Mouse (Mus musculus): ENCODE data around the gene Mcl1.
A peak's percentile ranks its signal among the peaks of the same experiment; 100 is the strongest.
"Not testable (repeated sequence)": the region's sequence is repeated elsewhere in the genome, so short reads cannot be mapped to it uniquely, and the experiment has no call there.

The Mcl1 gene

GRCm38 (mm10) chr3:95658236-95658867, at the start of gene Mcl1:
TSS of gene Mcl1 (plus strand) at chr3:95658788.
- peak; percentile 95 for ATAC-seq (ENCODE audit: insufficient number of reproducible peaks, low FRiP score, low TSS enrichment)

GRCm38 (mm10) chr3:95609195-95609594, 49.4 kb upstream of the Mcl1 start:
- no peak for ATAC-seq (ENCODE audit: insufficient number of reproducible peaks, low FRiP score, low TSS enrichment)

GRCm38 (mm10) chr3:95613996-95614395, 44.6 kb upstream of the Mcl1 start:
- ATAC-seq (ENCODE audit: insufficient number of reproducible peaks, low FRiP score, low TSS enrichment) = no peak

GRCm38 (mm10) chr3:95618511-95618910, 40.1 kb upstream of the Mcl1 start:
- no peak for ATAC-seq (ENCODE audit: insufficient number of reproducible peaks, low FRiP score, low TSS enrichment)

GRCm38 (mm10) chr3:95621241-95621640, 37.3 kb upstream of the Mcl1 start:
- no peak for ATAC-seq (ENCODE audit: insufficient number of reproducible peaks, low FRiP score, low TSS enrichment)

- not testable (repeated sequence) for ATAC-seq (ENCODE audit: insufficient number of reproducible peaks, low FRiP score, low TSS enrichment)
These were observed 36.2 kb upstream of the Mcl1 start for GRCm38 (mm10) chr3:95622421-95622820.

GRCm38 (mm10) chr3:95623551-95623950, 35.0 kb upstream of the Mcl1 start:
- no peak for ATAC-seq (ENCODE audit: insufficient number of reproducible peaks, low FRiP score, low TSS enrichment)

GRCm38 (mm10) chr3:95623991-95624515, 34.5 kb upstream of the Mcl1 start:
- not testable (repeated sequence) for ATAC-seq (ENCODE audit: insufficient number of reproducible peaks, low FRiP score, low TSS enrichment)

GRCm38 (mm10) chr3:95624628-95625503, 33.7 kb upstream of the Mcl1 start, which contains the start of gene Ensa:
TSS of gene Ensa (plus strand) at chr3:95624993.
- peak; percentile 96 for ATAC-seq (ENCODE audit: insufficient number of reproducible peaks, low FRiP score, low TSS enrichment)

GRCm38 (mm10) chr3:95627763-95628162, 30.8 kb upstream of the Mcl1 start:
- ATAC-seq (ENCODE audit: insufficient number of reproducible peaks, low FRiP score, low TSS enrichment) = no peak

GRCm38 (mm10) chr3:95629755-95630154, 28.8 kb upstream of the Mcl1 start:
- no peak for ATAC-seq (ENCODE audit: insufficient number of reproducible peaks, low FRiP score, low TSS enrichment)

- ATAC-seq (ENCODE audit: insufficient number of reproducible peaks, low FRiP score, low TSS enrichment) = no peak
These were observed 27.7 kb upstream of the Mcl1 start for GRCm38 (mm10) chr3:95630856-95631255.

GRCm38 (mm10) chr3:95631304-95631703, 27.3 kb upstream of the Mcl1 start:
- no peak for ATAC-seq (ENCODE audit: insufficient number of reproducible peaks, low FRiP score, low TSS enrichment)

GRCm38 (mm10) chr3:95632648-95633588, 25.7 kb upstream of the Mcl1 start:
- ATAC-seq (ENCODE audit: insufficient number of reproducible peaks, low FRiP score, low TSS enrichment) = no peak

GRCm38 (mm10) chr3:95635636-95636035, 23.0 kb upstream of the Mcl1 start:
- ATAC-seq (ENCODE audit: insufficient number of reproducible peaks, low FRiP score, low TSS enrichment) = no peak

- no peak for ATAC-seq (ENCODE audit: insufficient number of reproducible peaks, low FRiP score, low TSS enrichment)
These were observed 22.5 kb upstream of the Mcl1 start for GRCm38 (mm10) chr3:95636072-95636471.

- no peak for ATAC-seq (ENCODE audit: insufficient number of reproducible peaks, low FRiP score, low TSS enrichment)
These were observed 18.9 kb upstream of the Mcl1 start for GRCm38 (mm10) chr3:95639694-95640093.

- no peak for ATAC-seq (ENCODE audit: insufficient number of reproducible peaks, low FRiP score, low TSS enrichment)
These were observed 15.5 kb upstream of the Mcl1 start for GRCm38 (mm10) chr3:95643097-95643496.

GRCm38 (mm10) chr3:95645313-95646235, 13.0 kb upstream of the Mcl1 start:
- no peak for ATAC-seq (ENCODE audit: insufficient number of reproducible peaks, low FRiP score, low TSS enrichment)

Measured in cerebellum, adult (tissue).